Mouse (Mus musculus) CH12.LX (cell line): ENCODE data around the gene Rab40c. TPM values are rescaled to one million over a fixed set of nuclear protein-coding genes. Genes with fewer than 3 reads are reported as not detected.
A peak's percentile ranks its signal among the peaks of the same experiment; 100 is the strongest.

Experiments
- DNase-seq: peaks from one replicate; pipeline ENCODE4 v3.0.0-alpha.2; 2013; ENCODE audit errors: extremely low read depth
- H3K27ac ChIP-seq: 2 replicates; pipeline ENCODE4 v1.5.1; 2012; ENCODE audit warnings: low read depth, mild to moderate bottlenecking, control low read depth, moderate library complexity; ENCODE audit not compliant: insufficient read depth
- H3K27me3 ChIP-seq: replicated peaks from 2 replicates; pipeline ENCODE3; 2012; ENCODE audit warnings: inconsistent platforms
- H3K36me3 ChIP-seq, 2 experiments: replicated peaks in 1 of 2; 2 replicates each; pipeline versions ENCODE3 to v1.6.1; 2012; ENCODE audit warnings: inconsistent platforms in 1 of 2, low read length in 1 of 2, mild to moderate bottlenecking in 1 of 2, mixed read lengths in 1 of 2, moderate library complexity in 1 of 2; ENCODE audit not compliant: control insufficient read depth in 1 of 2, insufficient read depth in 1 of 2
- H3K4me1 ChIP-seq, 2 experiments: 2 replicates each; pipeline ENCODE4 v1.6.1; 2012; ENCODE audit warnings: inconsistent platforms in 1 of 2, moderate library complexity in 1 of 2; ENCODE audit not compliant: insufficient read depth in 2 of 2, control insufficient read depth in 1 of 2
- H3K4me2 ChIP-seq: 2 replicates; pipeline ENCODE4 v1.6.1; 2012; ENCODE audit warnings: low read depth, mild to moderate bottlenecking, control low read depth; ENCODE audit not compliant: poor library complexity, insufficient read depth, severe bottlenecking
- H3K4me3 ChIP-seq, 3 experiments: fragments of 150-350 bp in 1 of 3; sonication (generic) in 1 of 3; replicated peaks in 1 of 3; 2 replicates each; pipeline versions ENCODE3 to v1.5.1; 2011 to 2012; ENCODE audit warnings: low read depth in 2 of 3, low read length in 2 of 3, mild to moderate bottlenecking in 2 of 3, moderate library complexity in 2 of 3, control low read depth in 1 of 3, improper control_type of control experiment in 1 of 3, inconsistent platforms in 1 of 3, mixed read lengths in 1 of 3; ENCODE audit not compliant: poor library complexity in 1 of 3
- H3K79me2 ChIP-seq: replicated peaks from 2 replicates; pipeline ENCODE4 v1.6.1; 2012; ENCODE audit warnings: mild to moderate bottlenecking, moderate library complexity; ENCODE audit not compliant: control insufficient read depth, poor library complexity, insufficient read depth, severe bottlenecking; ENCODE audit errors: extremely low read depth
- H3K9ac ChIP-seq: 2 replicates; pipeline ENCODE4 v1.6.1; 2012; ENCODE audit warnings: low read depth, mild to moderate bottlenecking, control low read depth, moderate library complexity; ENCODE audit not compliant: insufficient read depth
- H3K9me3 ChIP-seq: replicated peaks from 2 replicates; pipeline ENCODE3; 2012; ENCODE audit warnings: low read length, inconsistent platforms, mixed read lengths
- BHLHE40 ChIP-seq: IDR thresholded peaks from 2 replicates; pipeline ENCODE4 v1.6.1; 2011; ENCODE audit warnings: mild to moderate bottlenecking, low read depth, low read length, improper control_type of control experiment
- CHD1 ChIP-seq: IDR thresholded peaks from 2 replicates; pipeline ENCODE4 v1.6.1; 2012; ENCODE audit warnings: low read depth, low read length, improper control_type of control experiment, inconsistent platforms
- E2F4 ChIP-seq: IDR thresholded peaks from 2 replicates; pipeline ENCODE4 v1.6.1; 2011; ENCODE audit warnings: low read depth, low read length, improper control_type of control experiment; ENCODE audit not compliant: insufficient replicate concordance
- ELF1 ChIP-seq: IDR thresholded peaks from 2 replicates; pipeline ENCODE4 v1.6.1; 2014; ENCODE audit warnings: low read depth, mild to moderate bottlenecking, inconsistent platforms, low read length, improper control_type of control experiment
- EP300 ChIP-seq: IDR thresholded peaks from 2 replicates; pipeline ENCODE4 v1.6.1; 2011; ENCODE audit warnings: low read length, improper control_type of control experiment
- HCFC1 ChIP-seq: IDR thresholded peaks from 2 replicates; pipeline ENCODE4 v1.6.1; 2012; ENCODE audit warnings: low read depth, mild to moderate bottlenecking, inconsistent platforms, low read length, improper control_type of control experiment
- IRF4 ChIP-seq: IDR thresholded peaks from 2 replicates; pipeline ENCODE4 v1.6.1; 2014; ENCODE audit warnings: low read depth, mild to moderate bottlenecking, inconsistent platforms, low read length, improper control_type of control experiment
- KAT2A ChIP-seq: IDR thresholded peaks from 2 replicates; pipeline ENCODE4 v1.6.1; 2012; ENCODE audit warnings: low read length, improper control_type of control experiment, inconsistent platforms; ENCODE audit not compliant: insufficient replicate concordance
- MAFK ChIP-seq: IDR thresholded peaks from 2 replicates; pipeline ENCODE4 v1.6.1; 2011; ENCODE audit warnings: low read length, improper control_type of control experiment; ENCODE audit not compliant: insufficient replicate concordance
- MEF2A ChIP-seq: IDR thresholded peaks from 2 replicates; pipeline ENCODE4 v1.6.1; 2014; ENCODE audit warnings: low read depth, mild to moderate bottlenecking, inconsistent platforms, low read length, improper control_type of control experiment, borderline replicate concordance
- MYC ChIP-seq: IDR thresholded peaks from 2 replicates; pipeline ENCODE4 v1.6.1; 2011; ENCODE audit warnings: low read depth, mild to moderate bottlenecking, improper control_type of control experiment, low read length
- NELFE ChIP-seq: IDR thresholded peaks from 2 replicates; pipeline ENCODE4 v1.6.1; 2011; ENCODE audit warnings: low read depth, low read length, improper control_type of control experiment
- PAX5 ChIP-seq: IDR thresholded peaks from 2 replicates; pipeline ENCODE4 v1.6.1; 2012; ENCODE audit warnings: low read length, inconsistent platforms, mixed read lengths
- POLR2AphosphoS2 ChIP-seq: IDR thresholded peaks from 2 replicates; pipeline ENCODE4 v1.6.1; 2011; ENCODE audit warnings: low read depth, low read length, improper control_type of control experiment
- RCOR1 ChIP-seq: conservative IDR thresholded peaks from 2 replicates; pipeline ENCODE4 v1.6.1; 2012; ENCODE audit warnings: low read depth, mild to moderate bottlenecking, inconsistent platforms, low read length, improper control_type of control experiment
- SIN3A ChIP-seq: IDR thresholded peaks from 2 replicates; pipeline ENCODE4 v1.6.1; 2012; ENCODE audit warnings: low read length, improper control_type of control experiment, inconsistent platforms
- SMC3 ChIP-seq: IDR thresholded peaks from 2 replicates; pipeline ENCODE4 v1.6.1; 2011; ENCODE audit warnings: low read depth, low read length, improper control_type of control experiment
- TBP ChIP-seq: conservative IDR thresholded peaks from 2 replicates; pipeline ENCODE4 v1.6.1; 2011; ENCODE audit warnings: low read depth, low read length, improper control_type of control experiment
- UBTF ChIP-seq: IDR thresholded peaks from 2 replicates; pipeline ENCODE4 v1.6.1; 2012; ENCODE audit warnings: low read depth, mild to moderate bottlenecking, inconsistent platforms, low read length, improper control_type of control experiment, moderate library complexity
- ZC3H11A ChIP-seq: IDR thresholded peaks from 2 replicates; pipeline ENCODE4 v1.6.1; 2012; ENCODE audit warnings: low read depth, mild to moderate bottlenecking, inconsistent platforms, low read length, improper control_type of control experiment
- dilution Hi-C: fragments of 300-500 bp; cut with MboI; formaldehyde crosslinking; loops from 2 replicates; pipeline ENCODE4 v1.14.3; 2020; ENCODE audit warnings: low sequenced_read_pairs; ENCODE audit not compliant: extremely low pct_unique_long_range_greater_than_20kb, extremely low pct_ligation_motif_present
- in situ Hi-C: fragments of 300-500 bp; cut with MboI; formaldehyde crosslinking; loops from 3 replicates; pipeline ENCODE4 v1.14.3; 2019; ENCODE audit warnings: low sequenced_read_pairs, low pct_ligation_motif_present, low pct_unique_long_range_greater_than_20kb, mixed read lengths
- polyA plus RNA-seq: library from polyadenylated mRNA; unstranded; fragments of >175 nt; gene quantifications from 2 replicates; pipeline ENCODE4 v1.2.1, GENCODE M21; 2012; ENCODE audit warnings: low read depth; ENCODE audit not compliant: insufficient read length
- total RNA-seq, 2 experiments: library from RNA; depleted of rRNA; stranded (reverse); fragments of 300-350 nt in 1 of 2; fragments of >200 nt in 1 of 2; gene quantifications; 2 replicates each; pipeline ENCODE4 v1.2.3; 2012 to 2014

The Rab40c gene
- total and polyA plus RNA-seq, 3 experiments = 8.0 to 14.4 (median 9.2) TPM

DNA sequence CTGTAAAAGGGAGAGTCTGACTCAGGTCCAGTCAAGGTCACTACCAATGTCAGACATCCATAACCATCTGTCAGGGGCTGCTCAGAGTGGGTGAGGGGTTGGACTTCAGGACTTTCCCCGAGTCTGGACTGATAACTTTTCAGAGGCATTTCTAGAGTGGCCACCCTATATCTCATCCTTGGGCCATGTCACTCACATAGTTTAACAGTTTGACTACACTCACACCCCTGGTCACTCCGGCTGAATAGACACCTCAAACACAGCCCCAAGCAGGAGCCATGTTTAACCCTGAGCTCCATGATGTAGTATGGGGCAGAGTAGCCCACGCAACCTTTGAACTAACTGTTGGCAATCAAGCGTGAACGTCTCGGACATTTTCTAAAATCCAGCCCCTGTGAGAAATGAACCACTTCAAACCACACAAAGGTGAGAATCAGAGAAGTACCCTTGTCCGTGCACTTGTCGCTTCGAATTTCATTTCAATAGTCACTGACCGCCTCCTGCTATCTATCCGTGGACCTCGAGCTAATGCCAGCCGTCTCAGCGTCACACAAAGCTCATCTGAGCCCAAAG is 45.3 kb downstream of the Rab40c start:
- no peak for DNase-seq
- TF ChIP-seq NELFE (no peak), CHD1 (0 out of 2 replicates have a peak, but pooled peaks have one; percentile 62), KAT2A (no peak), E2F4 (no peak), ELF1 (no peak), MEF2A (no peak), SIN3A (0 out of 2 replicates have a peak, but pooled peaks have one; percentile 12), MYC (no peak)
- H3K79me2 ChIP-seq = no peaks in the 10 kb centered on the region
- peaks cover 23% of the 10 kb centered on the region for H3K27me3 ChIP-seq
- peaks cover 17 to 26% of the 10 kb centered on the region in 2 experiments for H3K36me3 ChIP-seq
- H3K4me1 ChIP-seq = peaks cover 6 to 18% of the 10 kb centered on the region in 2 experiments
- peak overlapping the region; percentile 61 to 93 (median 63) for H3K4me3 ChIP-seq
- H3K27ac ChIP-seq = peak overlapping the region; percentile 60
- no peaks in the 10 kb centered on the region for H3K9me3 ChIP-seq
- in situ Hi-C loops = no loop called here
- H3K4me2 ChIP-seq = peak overlapping the region; percentile 46
- peak overlapping the region; percentile 44 for H3K9ac ChIP-seq
- dilution Hi-C loops = no loop called here

DNA sequence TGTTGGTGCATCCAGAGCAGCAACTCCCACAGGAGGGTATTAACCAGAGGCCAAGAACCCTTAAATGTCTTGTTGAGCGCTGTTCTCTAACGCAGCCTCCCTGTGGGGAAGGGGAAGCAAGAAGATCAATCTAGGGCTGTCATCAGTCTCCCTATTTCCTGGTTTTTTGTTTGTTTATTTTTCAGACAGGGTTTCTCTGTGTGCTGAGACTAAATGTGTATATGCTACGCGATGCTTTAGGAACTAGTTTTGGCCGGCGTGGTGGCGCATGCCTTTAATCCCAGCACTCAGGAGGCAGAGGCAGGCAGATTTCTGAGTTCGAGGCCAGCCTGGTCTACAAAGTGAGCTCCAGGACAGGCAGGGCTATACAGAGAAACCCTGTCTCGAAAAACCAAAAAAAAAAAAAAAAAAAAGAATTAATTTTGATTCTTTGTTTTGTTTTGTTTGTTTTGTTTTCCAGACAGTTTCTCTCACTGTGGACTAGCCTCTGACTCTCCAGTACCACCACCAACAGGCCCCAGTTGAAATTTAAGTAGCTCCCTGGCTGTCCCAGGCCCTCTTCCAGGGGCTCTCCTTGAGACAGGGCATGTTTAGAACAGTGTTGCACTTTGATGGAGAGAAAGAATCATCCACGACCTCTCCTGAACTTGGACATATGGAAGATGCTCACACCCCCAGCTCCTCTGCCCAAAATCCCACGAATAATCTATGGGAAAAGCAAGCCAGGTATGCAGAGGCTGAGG is 46.0 kb downstream of the Rab40c start:
- no peaks in the 10 kb centered on the region for H3K79me2 ChIP-seq
- in situ Hi-C loops = no loop called here
- peaks cover 29% of the 10 kb centered on the region for H3K27me3 ChIP-seq
- H3K9ac ChIP-seq = peak overlapping the region; percentile 44; the same call in 1 of the 2 replicates
- TF ChIP-seq TBP (peak; percentile 92), EP300 (no peak)
- DNase-seq = no peak
- peak overlapping the region; percentile 61 to 93 (median 63) for H3K4me3 ChIP-seq
- peak overlapping the region; percentile 60; the same call in 1 of the 2 replicates for H3K27ac ChIP-seq
- peak overlapping the region; percentile 46 for H3K4me2 ChIP-seq
- peaks cover 6 to 22% of the 10 kb centered on the region in 2 experiments for H3K4me1 ChIP-seq
- H3K36me3 ChIP-seq = peaks cover 11 to 20% of the 10 kb centered on the region in 2 experiments
- dilution Hi-C loops = no loop called here
- H3K9me3 ChIP-seq = no peaks in the 10 kb centered on the region

DNA sequence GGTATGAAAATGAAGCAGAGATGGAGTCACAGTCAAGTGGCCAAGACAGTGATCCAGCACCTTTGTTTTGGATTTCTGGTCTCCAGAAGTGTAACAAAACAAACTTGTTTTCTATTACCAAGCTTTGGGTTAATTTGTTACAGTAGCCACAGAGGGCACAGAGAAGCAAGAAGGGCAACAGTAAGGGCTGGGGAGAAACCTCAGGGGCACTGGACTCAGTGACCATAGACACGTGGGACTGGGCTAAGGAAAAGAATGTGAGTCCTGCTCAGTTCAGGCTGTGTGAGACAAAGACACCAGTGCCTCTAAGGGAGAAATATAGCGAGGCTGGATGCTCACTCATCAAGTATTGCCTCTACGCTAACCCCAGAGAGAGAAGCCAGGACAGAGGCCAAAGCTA is 46.9 kb downstream of the Rab40c start:
- Histone ChIP-seq H3K4me1 (peaks cover 10 to 29% of the 10 kb centered on the region in 2 experiments), H3K9ac (no peak overlapping the region), H3K79me2 (no peaks in the 10 kb centered on the region), H3K36me3 (peaks cover 2 to 11% of the 10 kb centered on the region in 2 experiments), H3K27me3 (peaks cover 38% of the 10 kb centered on the region), H3K27ac (no peak overlapping the region), H3K4me2 (no peak overlapping the region), H3K4me3 (no peak overlapping the region), H3K9me3 (no peaks in the 10 kb centered on the region)
- dilution Hi-C loops = no loop called here
- in situ Hi-C loops = no loop called here
- TF ChIP-seq POLR2AphosphoS2 (no peak), BHLHE40 (no peak), HCFC1 (no peak), SMC3 (no peak), UBTF (no peak), MAFK (no peak), IRF4 (no peak), MYC (no peak), SIN3A (no peak), PAX5 (no peak), RCOR1 (no peak), ZC3H11A (no peak)
- DNase-seq = no peak
